Mouse (Mus musculus): ENCODE data around the gene Themis. TPM values are rescaled to one million over a fixed set of nuclear protein-coding genes. Genes with fewer than 3 reads are reported as not detected.

The Themis gene
- polyA plus RNA-seq, 1 experiment: 0.78 TPM

DNA sequence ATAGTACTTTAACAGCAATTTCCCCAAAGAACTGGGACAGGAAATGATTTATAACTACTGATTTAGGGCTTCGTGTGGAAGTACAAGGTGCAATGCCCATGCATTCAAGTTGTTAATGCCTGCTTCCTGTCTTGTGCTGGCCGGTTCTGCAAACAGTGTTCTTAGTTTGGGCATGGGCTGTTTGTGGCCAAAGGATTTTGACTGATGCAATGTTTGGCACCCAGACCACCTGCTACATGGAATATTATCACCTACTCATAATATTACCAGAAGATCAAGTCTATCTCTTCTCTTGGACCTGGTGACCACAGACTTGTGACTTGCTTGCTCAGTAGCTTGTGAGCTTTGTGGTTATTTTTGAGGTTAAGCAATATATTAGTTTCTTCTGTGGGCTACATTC, 16.2 kb upstream of the Themis start:
- Histone ChIP-seq H3K4me1 (ENCODE audit: control insufficient read depth, insufficient read depth, insufficient read length) (no peaks in the 10 kb centered on the region), H3K27ac (ENCODE audit: insufficient read depth, low read length) (no peak overlapping the region), H3K27me3 (ENCODE audit: control insufficient read depth, insufficient read depth, low read length) (no peaks in the 10 kb centered on the region), H3K36me3 (ENCODE audit: control insufficient read depth, insufficient read depth, low read length) (no peaks in the 10 kb centered on the region), H3K4me3 (ENCODE audit: extremely low read depth, insufficient read depth, insufficient read length) (no peak overlapping the region)
- WGBS: 25% methylated on average over 2 of the region's 2 CpGs
- no peak for DNase-seq (ENCODE audit: low read depth in 1 of 2, low spot score in 2 of 2)
- TF ChIP-seq CTCF (IDR thresholded peaks at IDR 0.05; ENCODE audit: extremely low read depth, insufficient read depth, insufficient read length, insufficient replicate concordance): no peak
- TF ChIP-seq POLR2A (IDR thresholded peaks at IDR 0.05; ENCODE audit: low read depth, low read length): no peak

DNA sequence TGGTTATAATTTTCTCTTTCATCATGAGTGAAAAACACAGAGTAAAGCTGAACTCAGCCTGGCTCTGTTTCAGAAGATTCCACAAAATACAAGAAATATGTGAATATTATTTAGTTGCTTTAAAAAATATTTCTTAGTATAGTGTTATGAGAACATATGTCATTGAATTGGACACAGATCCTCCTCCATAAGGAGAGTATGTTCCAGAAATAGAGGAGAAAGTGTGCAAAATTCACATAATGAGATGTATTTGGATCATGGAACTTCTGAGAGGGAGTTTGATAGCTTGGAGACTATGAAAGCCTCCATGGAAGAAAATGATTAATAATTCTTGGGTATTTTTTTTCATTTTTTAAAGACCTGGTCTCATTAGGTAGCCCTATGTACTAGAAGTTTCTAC, 13.4 kb upstream of the Themis start:
- Histone ChIP-seq H3K4me1 (ENCODE audit: control insufficient read depth, insufficient read depth, insufficient read length) (no peaks in the 10 kb centered on the region), H3K36me3 (ENCODE audit: control insufficient read depth, insufficient read depth, low read length) (no peaks in the 10 kb centered on the region), H3K4me3 (ENCODE audit: extremely low read depth, insufficient read depth, insufficient read length) (no peak overlapping the region), H3K27me3 (ENCODE audit: control insufficient read depth, insufficient read depth, low read length) (no peaks in the 10 kb centered on the region), H3K27ac (ENCODE audit: insufficient read depth, low read length) (no peak overlapping the region)
- TF ChIP-seq CTCF (IDR thresholded peaks at IDR 0.05; ENCODE audit: extremely low read depth, insufficient read depth, insufficient read length, insufficient replicate concordance): no peak
- no peak for TF ChIP-seq POLR2A (IDR thresholded peaks at IDR 0.05; ENCODE audit: low read depth, low read length)
- no peak for DNase-seq (ENCODE audit: low read depth in 1 of 2, low spot score in 2 of 2)

DNA sequence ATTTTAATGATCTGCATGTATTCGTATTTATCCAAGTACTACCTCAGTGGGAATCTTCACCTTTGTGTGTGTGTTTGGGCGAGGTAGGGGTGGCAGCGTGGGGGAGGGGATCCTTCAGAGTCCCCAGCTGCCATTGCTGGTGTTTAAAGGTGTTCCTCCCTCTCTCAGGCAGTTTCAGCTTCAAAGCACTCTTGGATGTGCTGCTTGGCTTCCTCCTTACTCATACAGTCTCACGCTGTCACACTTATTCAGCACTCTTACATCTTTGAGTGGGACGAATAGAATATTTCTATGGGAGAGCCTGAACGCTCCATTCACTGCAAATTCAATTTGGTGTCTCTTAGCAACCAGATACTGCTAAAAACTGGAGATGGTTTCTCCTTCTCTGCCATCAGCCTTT, 3.0 kb upstream of the Themis start:
- H3K27ac ChIP-seq (ENCODE audit: insufficient read depth, low read length): no peak overlapping the region
- H3K27me3 ChIP-seq (ENCODE audit: control insufficient read depth, insufficient read depth, low read length): no peaks in the 10 kb centered on the region
- H3K4me1 ChIP-seq (ENCODE audit: control insufficient read depth, insufficient read depth, insufficient read length): no peaks in the 10 kb centered on the region
- DNase-seq (ENCODE audit: low read depth in 1 of 2, low spot score in 2 of 2): no peak
- TF ChIP-seq CTCF (IDR thresholded peaks at IDR 0.05; ENCODE audit: extremely low read depth, insufficient read depth, insufficient read length, insufficient replicate concordance) (no peak), POLR2A (IDR thresholded peaks at IDR 0.05; ENCODE audit: low read depth, low read length) (no peak)
- no peaks in the 10 kb centered on the region for H3K36me3 ChIP-seq (ENCODE audit: control insufficient read depth, insufficient read depth, low read length)
- H3K4me3 ChIP-seq (ENCODE audit: extremely low read depth, insufficient read depth, insufficient read length): no peak overlapping the region
- 84% methylated on average over 6 of the region's 6 CpGs for WGBS

DNA sequence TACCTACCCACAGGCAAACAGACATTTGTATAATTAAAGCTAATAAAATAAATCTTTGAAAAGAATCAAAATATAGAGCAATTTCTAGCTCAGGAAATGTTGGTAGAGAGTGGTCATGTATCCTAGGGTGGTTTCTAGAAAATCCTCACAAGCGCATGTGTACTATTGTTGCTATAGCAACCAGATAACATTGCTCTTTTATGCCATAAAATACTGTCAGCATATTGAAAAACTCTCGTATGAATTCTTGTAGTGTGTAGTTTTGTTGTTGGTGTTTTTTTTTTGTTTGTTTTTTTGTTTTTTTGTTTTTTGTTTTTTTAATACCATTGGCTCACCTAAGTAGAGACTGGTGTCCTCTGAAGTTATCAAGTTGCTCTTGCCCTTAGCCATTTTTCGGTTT, 5.8 kb downstream of the Themis start:
- WGBS: 77% methylated on average over 3 of the region's 3 CpGs
- H3K4me3 ChIP-seq (ENCODE audit: extremely low read depth, insufficient read depth, insufficient read length): no peak overlapping the region
- H3K27me3 ChIP-seq (ENCODE audit: control insufficient read depth, insufficient read depth, low read length): no peaks in the 10 kb centered on the region
- H3K4me1 ChIP-seq (ENCODE audit: control insufficient read depth, insufficient read depth, insufficient read length): no peaks in the 10 kb centered on the region
- H3K36me3 ChIP-seq (ENCODE audit: control insufficient read depth, insufficient read depth, low read length): no peaks in the 10 kb centered on the region
- no peak overlapping the region for H3K27ac ChIP-seq (ENCODE audit: insufficient read depth, low read length)
- peak in 1 of 2 experiments; percentile 4 for DNase-seq (ENCODE audit: low read depth in 1 of 2, low spot score in 2 of 2)
- TF ChIP-seq CTCF (IDR thresholded peaks at IDR 0.05; ENCODE audit: extremely low read depth, insufficient read depth, insufficient read length, insufficient replicate concordance) (no peak), POLR2A (IDR thresholded peaks at IDR 0.05; ENCODE audit: low read depth, low read length) (no peak)

DNA sequence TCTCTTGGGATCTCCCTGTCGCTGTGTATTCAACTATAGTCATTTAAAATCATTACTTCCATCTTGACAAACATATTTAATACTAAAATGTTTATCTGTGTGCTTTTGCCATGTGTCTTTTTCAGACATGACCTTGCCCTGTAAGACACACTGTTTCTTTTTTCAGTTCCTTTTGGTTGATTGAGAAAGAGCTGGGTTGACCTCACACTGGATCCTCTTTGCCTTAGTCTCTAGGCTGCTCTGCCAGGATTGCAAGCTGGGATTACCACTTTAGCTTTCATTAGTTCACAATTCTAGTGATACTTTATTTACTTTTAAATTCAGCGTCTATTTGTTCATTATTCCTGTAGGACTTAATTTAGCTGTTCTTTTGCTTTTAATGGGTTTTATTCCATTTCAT, 7.2 kb downstream of the Themis start:
- no peak for DNase-seq (ENCODE audit: low read depth in 1 of 2, low spot score in 2 of 2)
- TF ChIP-seq CTCF (IDR thresholded peaks at IDR 0.05; ENCODE audit: extremely low read depth, insufficient read depth, insufficient read length, insufficient replicate concordance) (no peak), POLR2A (IDR thresholded peaks at IDR 0.05; ENCODE audit: low read depth, low read length) (no peak)
- 91% methylated on average over 2 of the region's 2 CpGs for WGBS
- H3K27me3 ChIP-seq (ENCODE audit: control insufficient read depth, insufficient read depth, low read length): no peaks in the 10 kb centered on the region
- no peak overlapping the region for H3K4me3 ChIP-seq (ENCODE audit: extremely low read depth, insufficient read depth, insufficient read length)
- H3K27ac ChIP-seq (ENCODE audit: insufficient read depth, low read length): no peak overlapping the region
- no peaks in the 10 kb centered on the region for H3K4me1 ChIP-seq (ENCODE audit: control insufficient read depth, insufficient read depth, insufficient read length)
- H3K36me3 ChIP-seq (ENCODE audit: control insufficient read depth, insufficient read depth, low read length): no peaks in the 10 kb centered on the region

DNA sequence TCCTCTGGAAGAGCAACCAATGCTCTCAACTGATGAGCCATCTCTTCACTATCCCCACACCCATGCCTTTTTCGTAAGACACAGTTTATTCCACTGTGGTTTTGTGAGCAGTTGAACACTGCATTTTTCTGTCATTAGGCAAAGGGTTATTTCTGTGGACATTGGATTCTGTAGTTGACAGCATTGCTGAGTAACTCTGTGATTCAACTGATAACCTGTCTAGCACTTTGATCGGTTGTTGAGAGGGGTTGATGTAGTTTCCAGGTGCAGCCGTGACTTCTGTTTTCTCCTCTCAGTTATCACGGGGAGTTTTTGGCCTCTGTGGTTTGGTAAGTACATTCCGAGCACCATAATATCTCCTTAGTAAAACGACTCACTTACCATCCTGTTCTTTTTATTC, 26.8 kb downstream of the Themis start:
- DNase-seq (ENCODE audit: low read depth in 1 of 2, low spot score in 2 of 2): no peak
- Histone ChIP-seq H3K4me1 (ENCODE audit: control insufficient read depth, insufficient read depth, insufficient read length) (no peaks in the 10 kb centered on the region), H3K4me3 (ENCODE audit: extremely low read depth, insufficient read depth, insufficient read length) (no peak overlapping the region), H3K27me3 (ENCODE audit: control insufficient read depth, insufficient read depth, low read length) (no peaks in the 10 kb centered on the region), H3K36me3 (ENCODE audit: control insufficient read depth, insufficient read depth, low read length) (no peaks in the 10 kb centered on the region), H3K27ac (ENCODE audit: insufficient read depth, low read length) (no peak overlapping the region)
- TF ChIP-seq POLR2A (IDR thresholded peaks at IDR 0.05; ENCODE audit: low read depth, low read length) (no peak), CTCF (IDR thresholded peaks at IDR 0.05; ENCODE audit: extremely low read depth, insufficient read depth, insufficient read length, insufficient replicate concordance) (no peak)
- WGBS: 55% methylated on average over 6 of the region's 6 CpGs

DNA sequence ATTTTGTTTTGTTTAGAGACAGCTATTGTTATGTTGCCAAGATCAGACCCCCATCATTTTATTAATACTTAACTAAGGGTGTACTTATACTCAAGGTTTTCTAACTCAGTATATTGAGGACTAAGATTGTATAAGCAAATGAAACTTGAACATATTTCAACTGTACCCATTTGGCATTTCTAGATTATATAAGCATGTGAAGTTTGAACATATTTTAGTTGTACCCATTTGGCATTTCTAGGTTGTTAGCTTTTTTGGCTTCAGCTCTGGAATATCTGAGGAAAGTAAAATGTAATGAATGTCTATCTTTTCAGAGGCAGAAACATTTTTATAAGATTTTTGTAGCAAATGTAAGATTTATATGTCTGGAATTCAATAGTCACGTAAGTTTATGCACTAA, 27.9 kb downstream of the Themis start:
- 91% methylated on average over 1 of the region's 1 CpGs for WGBS
- TF ChIP-seq POLR2A (IDR thresholded peaks at IDR 0.05; ENCODE audit: low read depth, low read length) (no peak), CTCF (IDR thresholded peaks at IDR 0.05; ENCODE audit: extremely low read depth, insufficient read depth, insufficient read length, insufficient replicate concordance) (no peak)
- DNase-seq (ENCODE audit: low read depth in 1 of 2, low spot score in 2 of 2): no peak
- H3K36me3 ChIP-seq (ENCODE audit: control insufficient read depth, insufficient read depth, low read length): no peaks in the 10 kb centered on the region
- H3K27me3 ChIP-seq (ENCODE audit: control insufficient read depth, insufficient read depth, low read length): no peaks in the 10 kb centered on the region
- H3K4me3 ChIP-seq (ENCODE audit: extremely low read depth, insufficient read depth, insufficient read length): no peak overlapping the region
- H3K27ac ChIP-seq (ENCODE audit: insufficient read depth, low read length): no peak overlapping the region
- H3K4me1 ChIP-seq (ENCODE audit: control insufficient read depth, insufficient read depth, insufficient read length): no peaks in the 10 kb centered on the region

Data from spleen, adult 2 months (tissue).